Mouse (Mus musculus) kidney, postnatal 14 days (tissue): ENCODE measurements around the gene Emc3.

Experiments
- DNase-seq: peaks from one replicate; pipeline ENCODE4 v3.0.0; 2022; ENCODE audit warnings: mixed read lengths

Gene Emc3

DNA sequence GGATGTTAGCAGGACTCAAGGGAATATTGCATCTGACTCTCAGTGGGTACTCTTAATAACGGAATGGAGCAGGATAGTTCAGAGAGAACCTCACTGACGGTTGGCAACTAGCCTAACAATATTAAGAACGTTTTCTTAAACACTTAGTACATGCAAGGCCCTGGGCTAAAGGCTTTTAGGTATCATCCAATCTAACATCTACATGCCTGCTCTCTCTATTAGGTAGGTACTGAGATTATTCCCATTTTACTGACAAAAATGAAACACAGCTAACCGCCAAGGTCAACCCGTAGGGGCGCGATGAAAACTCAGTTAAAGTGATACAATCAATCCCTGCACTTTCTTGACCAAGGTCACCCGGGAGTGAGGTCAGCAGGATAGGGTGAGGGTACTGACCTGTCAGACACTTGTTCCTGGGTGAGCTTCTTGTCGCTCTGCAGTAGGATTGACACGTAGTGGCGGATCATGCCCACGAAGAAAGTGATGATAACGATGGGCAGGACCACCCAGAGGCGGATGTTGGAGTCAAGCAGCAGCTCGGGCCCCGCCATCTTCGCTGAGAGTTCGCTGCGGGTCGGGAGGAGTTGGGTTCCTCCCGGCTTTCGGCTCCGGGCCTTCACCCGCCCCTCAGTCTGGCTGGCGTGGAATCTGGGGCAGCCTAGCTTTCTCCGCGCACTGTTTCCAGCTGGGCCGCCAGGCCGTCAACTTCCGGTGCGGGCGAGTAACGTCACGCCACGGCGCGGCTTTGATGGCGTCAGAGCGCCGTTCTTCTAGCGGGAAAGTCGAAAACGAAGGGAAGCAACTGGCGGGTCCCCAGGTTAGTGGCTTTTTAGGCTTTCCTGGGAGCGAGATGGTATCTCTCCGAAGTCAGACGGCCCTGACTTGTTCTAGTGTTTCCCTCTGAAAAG lies at the start of gene Emc3, which contains the start of gene Fancd2:
Gene Emc3, minus strand, starts transcription at position 721 of the 908 bp plus-strand sequence.
Gene Fancd2, plus strand, starts transcription at position 751 of the 908 bp plus-strand sequence.
- DNase-seq = peak; percentile 94

DNA sequence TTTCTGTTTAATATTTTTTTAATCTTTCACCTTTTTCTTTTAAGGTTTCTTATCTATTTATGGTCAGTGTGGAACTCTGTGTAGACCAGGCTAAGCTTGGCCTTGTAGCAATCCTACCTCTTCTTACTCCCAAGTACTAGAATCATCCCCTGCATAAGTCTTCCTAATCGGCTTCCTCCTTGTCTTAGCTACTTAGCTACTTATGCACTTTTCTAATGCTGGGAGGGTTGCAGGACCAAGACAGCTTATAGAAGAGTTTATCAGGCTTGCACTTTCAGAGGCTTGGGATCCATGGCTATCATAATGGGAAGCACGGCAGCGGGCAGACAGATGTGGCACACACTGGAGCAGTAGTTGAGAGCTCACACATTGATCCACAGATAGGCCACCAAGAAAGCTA lies 47.9 kb upstream of the Emc3 start:
- DNase-seq = no peak

DNA sequence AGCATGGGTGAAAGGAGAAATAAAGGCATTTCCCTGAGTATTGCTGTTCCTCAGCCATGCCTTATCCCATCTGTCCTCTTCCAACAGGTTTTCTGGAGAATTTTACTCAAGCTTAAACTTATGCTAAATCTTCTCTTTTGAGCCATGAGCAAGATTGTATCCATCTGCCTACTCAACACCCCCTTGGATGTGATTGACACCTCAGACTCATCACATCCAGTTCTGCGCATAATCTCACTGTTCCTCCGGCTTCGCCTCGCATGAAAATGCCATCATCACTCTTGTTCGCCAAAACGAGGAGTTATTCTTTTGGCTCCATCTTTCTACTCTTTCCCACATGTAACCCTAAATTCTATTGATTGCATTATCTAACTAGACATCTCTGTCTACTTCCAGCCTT lies 44.6 kb upstream of the Emc3 start:
- no peak for DNase-seq

DNA sequence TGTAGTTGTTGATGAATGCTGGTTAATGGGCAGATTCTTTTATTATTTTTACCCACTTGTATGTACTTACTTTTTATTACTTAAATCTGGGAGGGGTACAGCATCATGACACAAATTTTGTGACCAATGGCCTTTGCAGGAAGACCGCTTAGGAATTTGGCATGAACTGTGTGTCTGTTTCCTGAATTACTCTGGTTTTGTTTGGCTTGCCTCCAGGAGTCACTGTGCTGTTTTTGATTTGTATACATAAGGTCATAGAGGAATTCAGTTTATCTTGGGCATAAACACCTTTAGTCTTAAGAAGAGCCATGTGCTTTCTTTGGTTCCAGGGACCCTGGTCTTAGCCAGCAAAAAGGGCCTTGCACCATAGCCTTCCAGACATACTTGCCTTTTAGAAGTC lies 33.1 kb upstream of the Emc3 start:
- DNase-seq = peak; percentile 41

DNA sequence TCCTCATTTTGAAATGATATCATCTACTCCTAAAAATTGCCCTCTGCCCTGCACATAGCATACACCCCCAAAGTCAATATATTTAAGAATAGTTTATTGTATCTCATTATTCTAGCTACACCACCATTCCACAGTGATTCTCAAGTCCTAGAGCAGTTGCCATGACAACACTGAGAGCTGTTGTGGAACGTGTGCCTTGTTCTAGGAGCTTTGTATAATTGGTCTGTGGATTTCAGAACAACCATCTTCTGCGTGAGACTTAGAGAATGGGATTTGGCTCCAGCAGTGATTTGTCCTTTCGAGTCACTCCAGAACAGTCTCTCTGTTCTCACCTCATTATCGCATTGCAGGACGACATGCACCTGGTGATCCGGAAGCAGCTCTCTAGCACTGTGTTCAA lies 28.3 kb upstream of the Emc3 start:
- DNase-seq = no peak

DNA sequence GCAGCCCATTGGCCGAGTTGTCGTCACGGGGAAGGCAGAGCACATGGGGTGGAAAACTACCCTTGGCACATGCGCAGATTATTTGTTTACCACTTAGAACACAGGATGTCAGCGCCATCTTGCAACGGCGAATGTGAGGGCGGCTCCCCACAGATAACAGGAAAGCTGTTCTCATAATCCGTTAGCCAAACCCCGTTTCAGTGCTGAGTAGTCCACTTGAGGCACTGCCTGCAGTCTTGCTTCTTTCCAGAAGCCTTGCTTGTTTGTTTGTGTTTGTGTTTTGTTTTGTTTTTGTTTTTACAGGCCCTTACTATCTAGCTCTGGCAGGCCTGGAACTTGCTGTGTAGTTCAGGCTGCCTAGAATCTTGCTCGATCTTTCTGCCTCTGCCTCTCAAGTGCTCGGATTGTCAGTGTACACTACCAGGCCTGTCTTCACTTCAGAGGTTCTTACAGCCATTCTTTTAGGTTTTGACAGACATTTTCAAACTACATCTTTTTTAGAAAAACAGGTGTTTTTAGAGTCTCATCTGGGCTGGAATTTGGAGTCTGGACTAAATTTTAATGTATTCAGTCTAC lies 12.5 kb upstream of the Emc3 start:
- DNase-seq = no peak

DNA sequence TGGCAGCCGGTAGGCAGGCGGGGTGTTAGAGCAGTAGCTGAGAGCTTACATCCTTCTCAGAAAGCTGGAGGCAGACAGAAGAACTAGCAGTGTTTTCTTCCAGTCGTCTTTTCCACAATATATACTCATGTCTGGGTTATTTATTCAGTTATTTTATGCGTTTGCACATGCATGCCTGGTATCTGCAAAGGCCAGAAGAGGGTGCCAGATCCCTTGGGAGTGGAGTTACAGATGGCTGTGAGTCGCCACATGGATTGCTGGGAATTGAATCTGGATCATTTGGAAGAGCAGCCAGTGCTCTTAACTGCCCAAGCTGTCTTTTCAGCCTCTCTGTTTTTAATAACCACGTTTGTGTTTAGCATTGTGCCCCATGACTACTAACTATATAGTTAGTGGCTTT lies 10.2 kb upstream of the Emc3 start:
- no peak for DNase-seq

DNA sequence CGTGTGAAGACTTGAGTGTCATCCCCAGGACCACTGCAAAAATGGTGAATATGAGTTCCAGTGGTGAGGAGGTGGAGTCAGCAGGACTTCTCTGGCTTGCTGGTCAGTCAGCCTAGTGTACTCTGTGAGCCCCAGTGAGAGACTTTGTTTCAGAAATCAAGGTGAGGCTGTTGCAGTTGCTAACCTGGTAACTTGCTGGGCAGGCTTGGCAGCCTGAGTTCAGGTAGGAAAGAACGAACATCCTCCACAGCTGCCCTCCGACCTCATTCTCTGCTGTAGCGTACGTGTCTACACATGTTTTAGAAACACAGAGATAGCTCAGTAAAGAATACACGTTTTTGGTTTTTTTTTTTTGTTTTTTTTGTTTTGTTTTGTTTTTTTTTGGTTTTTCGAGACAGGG lies 3.4 kb upstream of the Emc3 start:
- DNase-seq = no peak

DNA sequence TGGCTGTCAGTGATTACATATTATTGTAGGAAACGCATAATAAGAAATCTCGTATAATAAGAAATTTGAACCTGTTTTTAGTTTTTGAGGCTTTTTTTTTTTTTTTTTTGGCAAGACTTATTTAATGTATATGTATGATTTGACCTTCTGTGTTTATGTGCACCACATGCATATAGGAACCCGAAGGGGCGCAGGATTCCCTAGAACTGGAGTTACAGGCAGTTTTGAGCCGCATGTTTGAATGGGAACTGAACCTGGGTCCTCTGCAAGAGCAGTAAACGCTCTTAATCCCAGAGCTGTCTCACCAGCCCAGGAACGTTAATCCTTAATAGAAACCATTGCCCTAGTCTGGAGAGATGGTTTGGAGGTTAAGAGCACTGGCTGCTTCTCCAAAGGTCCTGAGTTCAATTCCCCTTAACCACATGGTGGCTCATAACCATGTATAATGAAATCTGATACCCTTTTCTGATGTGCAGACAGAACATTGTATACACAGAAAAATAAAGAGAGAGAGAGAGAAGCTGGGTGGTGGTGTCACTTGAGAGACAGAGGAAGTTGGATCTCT lies 470 bp upstream of the Emc3 start:
- DNase-seq = peak; percentile 2

DNA sequence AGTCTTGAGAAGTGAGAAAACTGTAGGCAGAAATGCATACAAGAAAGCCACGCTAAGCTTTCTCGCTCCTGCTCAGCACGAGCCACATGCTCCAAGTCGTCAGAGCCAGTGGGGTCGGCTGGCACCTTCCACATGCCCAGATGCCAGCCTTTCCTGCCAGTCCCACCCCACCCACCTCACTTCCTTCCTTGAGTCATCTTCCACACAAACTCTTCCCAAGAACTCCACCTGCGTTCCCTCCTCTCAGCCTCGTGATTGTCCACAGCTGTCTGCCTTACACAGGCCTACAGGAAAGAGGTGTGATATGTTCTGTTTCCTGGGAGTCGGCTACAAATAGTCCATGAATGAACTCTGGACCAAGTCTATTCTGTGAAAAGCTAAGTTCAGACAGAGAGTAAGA lies 8.0 kb downstream of the Emc3 start:
- DNase-seq = no peak

DNA sequence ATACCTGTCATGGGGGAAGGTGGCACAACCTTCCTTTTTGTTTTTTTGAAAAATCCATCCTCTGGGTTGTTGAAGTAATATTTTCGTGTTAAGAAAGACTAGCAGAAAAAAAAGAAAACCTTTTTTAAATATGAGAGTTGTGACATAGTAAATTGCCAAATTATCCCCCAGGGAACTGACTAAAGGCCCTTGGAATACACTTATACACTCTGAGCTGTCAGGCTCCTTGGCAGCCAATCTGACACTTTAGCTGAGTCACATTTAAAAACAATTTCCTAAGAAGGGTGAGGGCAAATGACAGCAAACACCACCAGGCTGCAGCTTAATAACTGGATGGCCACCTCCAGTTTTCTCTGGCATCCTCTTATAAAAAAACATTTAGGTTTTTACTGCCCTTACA lies 9.1 kb downstream of the Emc3 start:
- DNase-seq = no peak

DNA sequence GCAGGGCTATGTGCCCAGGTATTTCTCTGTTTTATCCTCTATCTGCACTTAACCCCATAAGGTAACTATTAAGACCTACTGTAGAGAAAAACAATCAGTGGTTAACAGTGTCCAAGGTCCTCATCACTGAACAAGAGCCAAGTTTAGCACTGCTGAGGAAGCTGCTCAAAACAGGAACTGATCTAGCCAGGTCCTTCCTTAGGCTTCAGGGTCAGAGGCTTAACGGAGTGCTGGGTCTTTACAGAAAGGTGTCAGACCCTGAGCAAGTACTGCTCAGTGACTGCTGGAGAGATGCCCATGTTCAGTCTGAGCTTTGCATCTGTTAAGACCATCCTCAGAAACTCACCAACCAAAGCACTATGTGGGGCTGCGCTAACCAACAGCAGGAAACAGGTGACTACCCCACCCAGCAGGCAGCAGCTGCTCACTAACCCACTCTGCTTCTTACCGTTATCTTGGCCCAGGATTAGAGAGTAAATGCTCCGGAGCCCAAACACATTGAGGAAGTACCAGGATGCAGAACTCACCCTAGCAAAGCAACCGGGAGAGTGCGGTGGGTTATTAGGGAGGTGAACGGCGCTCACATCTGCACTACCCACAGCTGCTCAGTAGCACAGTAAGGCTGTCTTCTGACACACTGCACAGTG lies 13.9 kb downstream of the Emc3 start:
- no peak for DNase-seq

DNA sequence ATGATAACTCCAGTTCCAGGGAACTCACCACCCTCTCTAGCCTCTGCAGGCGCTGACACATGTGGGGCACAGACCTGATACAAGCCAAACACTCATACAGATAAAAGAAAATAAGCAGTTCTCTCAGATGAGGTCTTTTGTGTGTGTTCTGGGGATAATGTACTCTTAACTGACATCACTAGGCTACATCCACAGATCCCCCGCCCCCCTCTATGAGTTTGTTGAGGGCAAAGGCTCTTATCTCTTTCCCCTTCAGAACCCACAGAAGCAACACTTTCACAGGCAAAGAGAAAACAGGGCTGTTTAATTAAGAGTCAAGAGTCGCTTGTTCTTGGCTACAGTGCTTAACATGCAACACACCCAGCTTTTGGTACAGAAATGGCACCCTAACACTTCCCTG lies 16.9 kb downstream of the Emc3 start:
- no peak for DNase-seq

DNA sequence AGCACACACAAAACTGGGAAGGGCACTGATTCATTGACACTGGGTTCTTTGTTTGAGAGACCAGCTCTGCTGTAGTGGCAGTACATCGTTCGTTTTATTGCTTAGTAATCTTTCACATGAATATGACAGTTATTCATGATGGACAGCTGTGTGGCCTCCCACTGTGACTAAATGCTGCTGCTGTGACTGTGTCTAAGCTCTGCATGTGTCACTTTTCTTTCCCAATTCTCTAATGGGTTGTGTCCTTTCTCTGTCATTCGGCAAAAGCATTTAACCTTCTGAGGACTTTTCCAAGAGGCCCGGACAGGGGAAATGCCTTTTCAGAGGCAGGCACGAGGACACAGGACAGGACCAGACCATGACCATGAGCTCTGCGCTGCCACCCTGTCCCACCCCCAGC lies 17.5 kb downstream of the Emc3 start:
- no peak for DNase-seq

DNA sequence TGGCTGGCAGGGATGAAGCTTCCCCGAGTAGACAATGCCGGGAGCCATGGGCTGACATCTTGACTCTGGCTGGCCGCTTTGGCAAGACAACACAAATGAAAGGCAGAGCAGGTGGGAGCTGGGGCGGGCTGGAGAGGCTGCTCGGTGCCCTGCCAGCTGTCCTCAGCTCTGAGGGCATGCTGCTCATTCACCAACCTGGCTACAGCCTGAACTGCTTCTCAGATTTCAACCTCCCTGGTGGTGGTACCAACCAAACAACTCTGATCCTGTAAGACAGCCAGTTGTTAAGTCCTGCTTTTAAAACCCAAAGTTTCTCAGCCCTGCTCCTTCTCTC lies 22.5 kb downstream of the Emc3 start:
- no peak for DNase-seq

DNA sequence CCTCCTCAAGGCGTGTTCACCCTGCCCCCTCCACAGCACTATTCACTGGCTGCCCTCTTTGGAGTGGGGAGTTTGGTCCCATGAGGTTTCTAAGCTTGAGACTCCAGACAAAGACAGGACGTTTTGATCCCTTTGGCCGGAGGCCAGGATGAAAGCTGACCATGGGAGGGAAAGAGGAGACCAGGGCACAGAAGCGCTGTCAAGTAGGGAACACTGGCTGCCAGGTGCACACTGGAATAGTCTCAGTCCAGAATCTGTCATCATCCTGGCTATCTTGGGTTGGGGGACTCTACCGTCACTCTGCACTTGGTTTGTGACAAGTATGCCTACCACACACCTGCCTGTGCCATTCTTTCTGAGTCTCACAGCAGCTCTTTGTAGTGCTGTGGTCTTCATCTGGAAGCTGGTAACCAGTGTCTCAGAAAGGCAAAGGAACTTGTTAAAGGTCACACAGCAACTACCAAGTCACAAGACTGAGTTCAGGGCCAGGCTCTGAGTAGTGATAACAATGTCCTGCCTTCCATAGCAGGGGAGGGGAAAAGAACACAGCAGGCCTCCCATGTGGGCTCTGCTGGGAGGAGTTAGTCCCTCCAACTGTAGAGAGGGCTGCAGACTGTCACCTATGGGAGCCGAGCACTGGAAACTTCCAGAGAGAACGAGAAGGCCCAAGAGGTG lies 23.0 kb downstream of the Emc3 start:
- DNase-seq = no peak

DNA sequence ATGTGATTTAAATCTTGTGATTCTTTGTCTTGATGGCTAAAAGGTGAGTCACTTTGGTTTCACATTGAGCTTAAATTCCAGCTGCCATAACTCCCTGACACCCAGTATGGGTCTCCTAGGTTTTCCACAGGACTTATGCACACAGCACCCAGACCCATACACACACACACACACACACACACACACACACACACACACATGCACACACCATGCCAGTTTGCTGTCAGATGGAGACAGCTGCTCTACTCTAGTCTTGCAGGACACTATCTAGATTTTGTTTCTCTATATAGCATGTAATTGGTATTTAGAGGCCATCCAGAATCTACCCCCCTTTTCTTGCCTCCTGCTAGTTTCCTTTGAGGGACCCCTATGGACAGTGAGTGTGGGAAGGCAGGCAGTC lies 24.3 kb downstream of the Emc3 start:
- DNase-seq = no peak

DNA sequence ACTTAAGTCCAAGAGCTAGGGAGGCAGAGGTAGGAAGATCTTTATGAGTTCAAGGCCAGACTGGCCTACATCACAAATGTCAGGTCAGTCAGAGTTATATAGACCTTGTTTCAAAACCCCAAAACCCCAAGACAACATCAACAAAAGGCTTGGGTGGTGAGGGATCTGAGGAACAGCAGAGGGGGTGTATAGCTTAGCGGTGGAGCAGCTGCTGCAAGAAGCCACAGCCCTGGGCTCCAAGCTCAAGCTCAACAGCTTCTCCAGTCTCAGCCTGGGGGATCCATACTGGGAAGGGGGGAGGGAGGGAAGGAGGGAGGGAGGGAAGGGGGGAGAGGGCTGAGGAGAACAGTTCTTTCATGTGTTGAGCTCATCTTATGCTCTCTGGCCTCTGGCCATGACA lies 25.8 kb downstream of the Emc3 start:
- DNase-seq = no peak

DNA sequence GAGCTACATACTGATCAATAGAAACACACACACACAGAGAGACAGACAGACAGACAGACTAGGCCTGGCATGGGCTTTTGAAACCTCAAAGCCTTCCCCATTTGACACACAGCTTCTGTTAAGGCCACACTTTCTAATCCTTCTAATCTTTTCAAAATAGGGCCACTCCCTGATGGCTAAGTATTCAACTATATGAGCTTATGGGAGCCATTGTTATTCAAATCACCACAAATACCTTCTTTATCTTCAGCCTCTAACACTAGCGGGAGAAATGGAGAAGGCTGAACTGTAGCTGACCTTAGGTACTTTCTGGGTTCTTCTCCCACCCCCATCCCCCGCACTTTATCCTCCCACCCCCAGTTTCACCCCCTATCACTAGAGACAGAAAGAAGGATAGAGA lies 28.7 kb downstream of the Emc3 start:
- DNase-seq = no peak

DNA sequence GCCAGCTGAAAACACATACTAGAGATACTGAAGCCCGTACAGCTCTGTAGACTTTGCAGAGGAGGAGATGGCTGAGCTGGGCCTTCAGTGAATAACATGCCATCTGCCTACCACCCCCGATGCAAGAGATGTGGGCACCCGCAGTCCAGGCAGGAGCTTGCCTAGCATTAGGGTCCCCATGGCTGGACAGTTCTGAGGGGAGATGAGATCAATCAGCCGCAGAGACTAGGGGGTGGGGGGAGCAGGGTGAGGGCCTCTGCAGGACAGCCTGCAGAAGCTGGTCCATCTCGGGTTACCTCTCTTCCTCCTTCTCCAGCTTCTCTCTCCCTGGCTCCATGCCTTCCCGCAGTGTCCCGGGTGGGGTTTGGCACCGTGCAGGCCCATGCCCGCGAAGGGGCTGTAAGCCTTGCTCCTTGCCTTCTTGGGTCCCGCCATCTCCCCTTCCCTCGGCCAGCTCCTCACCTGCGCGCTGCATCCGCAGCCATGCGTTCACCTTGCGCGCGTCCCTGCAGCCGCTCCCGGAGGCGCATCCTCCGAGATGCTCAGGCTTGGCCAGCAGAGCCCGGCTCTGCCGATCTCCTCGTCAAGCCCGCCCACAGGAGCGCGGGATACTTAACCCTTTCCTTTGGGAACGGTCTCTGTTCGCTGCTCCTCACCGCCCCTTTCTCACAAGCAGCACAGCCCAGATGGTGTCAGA lies 29.9 kb downstream of the Emc3 start, which contains the start of gene Prrt3:
Gene Prrt3, minus strand, starts transcription at position 544 of the 697 bp plus-strand sequence.
- no peak for DNase-seq

DNA sequence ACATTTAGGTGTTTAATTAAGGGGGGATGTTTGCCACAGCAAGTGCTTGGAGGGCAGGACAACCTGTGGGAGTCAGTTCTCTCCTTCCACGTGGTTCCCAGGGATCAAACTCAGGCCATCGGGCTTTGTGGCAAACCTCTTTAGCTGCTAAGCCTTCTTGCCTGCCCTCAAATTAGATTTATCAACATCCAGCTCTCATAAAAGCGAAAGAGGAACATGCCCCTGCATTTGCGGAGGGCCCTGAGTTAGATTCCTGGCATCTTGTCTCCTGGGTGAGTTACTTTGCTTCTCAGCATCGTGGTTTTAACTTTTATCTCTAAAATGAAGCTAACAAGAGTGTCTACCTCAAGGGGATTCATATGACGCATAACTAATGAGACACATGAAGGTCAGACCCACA lies 32.1 kb downstream of the Emc3 start:
- DNase-seq = no peak

DNA sequence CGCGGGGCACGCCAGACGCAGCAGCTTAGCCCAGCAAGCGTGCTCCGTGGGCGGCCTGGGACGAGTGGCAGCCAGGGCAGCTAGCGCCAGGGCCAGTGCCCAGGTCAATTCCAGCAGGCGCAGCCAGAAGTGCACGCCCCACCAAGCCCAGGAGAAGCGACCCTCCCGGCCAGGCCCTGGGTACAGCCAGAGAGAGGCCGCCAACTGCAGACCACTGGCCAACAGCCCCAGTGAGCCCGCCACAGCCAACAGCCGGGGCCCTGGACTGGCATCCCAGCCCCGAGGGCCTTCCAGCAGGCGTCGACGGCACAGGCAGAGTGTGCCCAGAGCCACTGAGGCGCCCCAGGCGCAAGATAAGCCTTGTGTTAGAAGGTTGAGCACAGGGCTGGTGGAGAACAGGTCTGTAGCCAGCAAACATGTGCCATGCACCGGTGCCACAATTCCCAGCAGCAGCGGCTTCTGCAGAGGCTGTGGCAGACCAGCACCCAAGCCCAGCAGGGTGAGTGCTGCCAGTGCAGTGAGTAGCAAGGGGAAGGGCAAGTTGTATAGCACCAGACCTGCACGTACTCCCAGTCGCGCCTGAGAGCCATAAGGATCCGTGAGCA lies 36.3 kb downstream of the Emc3 start:
- DNase-seq = no peak
